Mouse (Mus musculus): ENCODE measurements at regions not wholly inside any gene's neighbourhood (a gene's known extent, or its start where the extent isn't known, plus 50 kb on each side); places are given as distances from the start of the nearest gene placed in this dataset.

- TF ChIP-seq CTCF (IDR thresholded peaks at IDR 0.05; ENCODE audit: low read depth) = no peak
- no peak for TF ChIP-seq EP300 (IDR thresholded peaks at IDR 0.05; ENCODE audit: low read depth)
Observed at GRCm38 (mm10) chr12:59539788-59540187, 320.3 kb upstream of the Fbxo33 start.

Data from heart, postnatal 0 days (tissue).